Mouse (Mus musculus) heart, postnatal 0 days (tissue): ENCODE measurements around the gene Fut1. TPM values are rescaled to one million over a fixed set of nuclear protein-coding genes. Genes with fewer than 3 reads are reported as not detected.

Experiments
- ATAC-seq: fragments of 200-750 bp; cut with Nextera tagmentation; 2 replicates; pipeline ENCODE4 v1.8.0; 2017; ENCODE audit warnings: low read depth, moderate number of reproducible peaks, moderate library complexity; ENCODE audit not compliant: insufficient read depth
- DNase-seq: peaks from one replicate; pipeline ENCODE4 v3.0.0-alpha.2; 2016; ENCODE audit warnings: low spot score
- H3K27ac ChIP-seq: fragments of 300-500 bp; sonication (generic); 2 replicates; pipeline ENCODE4 v1.5.1; 2014; ENCODE audit warnings: low read depth, mild to moderate bottlenecking
- H3K27me3 ChIP-seq: fragments of 300-500 bp; sonication (generic); 2 replicates; pipeline ENCODE4 v1.6.1; 2014; ENCODE audit warnings: low read length, mixed read lengths; ENCODE audit not compliant: control insufficient read depth, insufficient read depth
- H3K36me3 ChIP-seq: fragments of 300-500 bp; sonication (generic); replicated peaks from 2 replicates; pipeline ENCODE4 v1.6.1; 2014; ENCODE audit warnings: low read length, mixed read lengths; ENCODE audit not compliant: control insufficient read depth, insufficient read depth
- H3K4me1 ChIP-seq: fragments of 300-500 bp; sonication (generic); 2 replicates; pipeline ENCODE4 v1.6.1; 2014; ENCODE audit warnings: antibody characterized with exemption; ENCODE audit not compliant: control insufficient read depth, insufficient read depth
- H3K4me2 ChIP-seq: fragments of 300-500 bp; sonication (generic); 2 replicates; pipeline ENCODE4 v1.6.1; 2014; ENCODE audit warnings: low read depth, mild to moderate bottlenecking, low read length, moderate library complexity
- H3K4me3 ChIP-seq: fragments of 300-500 bp; sonication (generic); 2 replicates; pipeline ENCODE4 v1.5.1; 2014; ENCODE audit warnings: low read depth, low read length
- H3K9ac ChIP-seq: fragments of 300-500 bp; sonication (generic); replicated peaks from 2 replicates; pipeline ENCODE4 v1.6.1; 2014; ENCODE audit warnings: low read depth, low read length, mixed read lengths
- H3K9me3 ChIP-seq: fragments of 300-500 bp; sonication (generic); replicated peaks from 2 replicates; pipeline ENCODE4 v1.6.1; 2016; ENCODE audit warnings: low read length; ENCODE audit not compliant: control insufficient read depth
- CTCF ChIP-seq: IDR thresholded peaks from 2 replicates; pipeline ENCODE4 v1.5.1; 2016; ENCODE audit warnings: antibody characterized with exemption, control low read depth, low read depth
- EP300 ChIP-seq: IDR thresholded peaks from 2 replicates; pipeline ENCODE4 v1.6.1; 2016; ENCODE audit warnings: antibody characterized with exemption, low read depth
- WGBS: fragments of 180-500 bp; shearing (Covaris S2); extraction: QIAGEN DNeasy Blood & Tissue Kit; methylation state at CpG from one replicate; pipeline ENCODE4 v1.1.7; 2014; 5-methylcytosine and 5-hydroxymethylcytosine counted together
- polyA plus RNA-seq: library from polyadenylated mRNA; unstranded; fragments of >200 nt; fragmentation: Nextera tagmentation; extraction: Ambion mirVana; gene quantifications from 2 replicates; pipeline ENCODE4 v1.2.1, GENCODE M21; 2015
- total RNA-seq: library from RNA; depleted of rRNA; stranded (reverse); fragments of >200 nt; gene quantifications from 2 replicates; pipeline ENCODE4 v1.2.3, GENCODE M21; 2014; ENCODE audit warnings: low replicate concordance

Gene Fut1
- total and polyA plus RNA-seq, 2 experiments from 2014 or later: not detected

DNA sequence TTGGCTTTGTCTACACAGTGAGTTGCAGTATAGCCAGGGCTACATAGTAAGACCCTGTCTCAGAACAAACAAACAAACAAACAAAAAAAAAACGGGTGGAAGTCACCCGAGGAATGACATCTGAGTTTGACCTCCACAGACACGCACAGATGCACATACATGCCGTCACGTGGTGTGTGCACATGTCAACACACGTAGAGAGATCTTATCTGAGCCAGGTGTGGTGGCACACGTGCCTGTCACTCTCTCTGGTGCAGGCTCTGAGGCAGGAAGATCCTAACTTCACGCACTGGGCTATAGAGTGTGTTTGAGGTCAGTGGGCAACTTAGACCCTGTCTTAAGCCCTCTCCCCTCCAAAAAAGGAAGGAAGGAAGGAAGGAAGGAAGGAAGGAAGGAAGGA lies 43.1 kb upstream of the Fut1 start:
- H3K27ac ChIP-seq: peak overlapping the region; percentile 56
- 65% methylated on average over 8 of the region's 8 CpGs for WGBS

DNA sequence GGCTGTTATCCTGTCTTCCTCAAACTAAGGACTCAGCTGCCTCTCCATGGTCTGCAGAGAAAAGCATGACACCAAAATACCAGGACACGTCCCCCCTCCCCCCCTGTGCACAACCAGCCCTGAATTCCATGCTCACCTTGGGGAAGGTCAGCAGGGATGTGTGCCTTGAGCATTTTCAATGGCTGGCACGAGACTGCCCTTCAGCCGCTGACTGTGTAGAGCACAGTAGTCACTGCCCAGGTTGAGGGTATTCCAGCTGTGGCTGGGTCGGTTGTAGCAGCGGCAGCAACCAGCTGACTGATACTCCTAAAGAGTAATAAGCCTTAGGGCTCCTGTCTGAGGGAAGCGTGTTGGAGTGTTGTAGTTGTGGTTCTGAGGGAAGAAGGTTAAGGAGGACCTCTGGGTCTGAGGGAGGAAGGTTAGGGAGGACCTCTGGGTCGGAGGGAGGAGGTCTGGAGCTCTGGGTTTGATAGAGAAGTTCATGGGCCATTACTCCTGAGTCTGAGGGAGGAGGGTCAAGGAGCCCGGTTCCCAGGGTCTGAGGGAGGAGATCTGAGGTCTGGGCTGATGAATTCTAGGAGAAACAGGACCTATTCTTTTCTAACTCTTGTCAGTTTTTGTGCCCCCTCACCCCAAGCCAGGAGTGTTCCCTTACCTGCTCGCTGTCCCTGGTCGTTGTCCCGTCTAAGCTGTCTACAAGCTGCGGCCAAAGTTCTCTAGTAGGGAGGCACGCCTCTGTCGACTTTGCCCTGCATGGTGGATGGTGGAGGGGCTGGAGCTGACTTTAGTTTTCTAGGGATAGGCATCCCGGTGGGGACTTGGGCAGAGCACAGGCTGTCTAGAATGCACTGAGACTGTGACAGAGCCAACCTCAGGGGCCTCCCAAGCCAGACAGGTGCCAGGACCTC lies 42.4 kb upstream of the Fut1 start:
- H3K36me3 ChIP-seq: peaks cover 21% of the 10 kb centered on the region
- no peaks in the 10 kb centered on the region for H3K27me3 ChIP-seq
- TF ChIP-seq EP300: no peak
- no peak for TF ChIP-seq CTCF
- peak; percentile 49; the same call in 1 of the 2 replicates for ATAC-seq
- no peaks in the 10 kb centered on the region for H3K9me3 ChIP-seq
- H3K9ac ChIP-seq: no peak overlapping the region
- DNase-seq: no peak
- H3K4me1 ChIP-seq: peaks cover 20% of the 10 kb centered on the region
- WGBS: 70% methylated on average over 15 of the region's 15 CpGs
- H3K4me3 ChIP-seq: no peak overlapping the region
- H3K27ac ChIP-seq: peak overlapping the region; percentile 56
- H3K4me2 ChIP-seq: peak overlapping the region; percentile 3; the same call in 1 of the 2 replicates

More for the DNA sequence above, 43.1 kb upstream of the Fut1 start:
- ATAC-seq (no peak), DNase-seq (no peak)
- Histone ChIP-seq H3K4me1 (peaks cover 20% of the 10 kb centered on the region), H3K36me3 (peaks cover 19% of the 10 kb centered on the region), H3K27me3 (no peaks in the 10 kb centered on the region), H3K9ac (no peak overlapping the region), H3K4me3 (no peak overlapping the region), H3K9me3 (no peaks in the 10 kb centered on the region), H3K4me2 (no peak overlapping the region; the same call in 1 of the 2 replicates)
- no peak for TF ChIP-seq CTCF
- no peak for TF ChIP-seq EP300

GRCm38 (mm10) chr7:45585923-45586322 lies 31.2 kb upstream of the Fut1 start:
- TF ChIP-seq CTCF (no peak), EP300 (no peak)
- no peak for ATAC-seq
- no peak for DNase-seq
- Histone ChIP-seq H3K4me3 (no peak overlapping the region), H3K27ac (no peak overlapping the region), H3K9ac (no peak overlapping the region), H3K9me3 (no peaks in the 10 kb centered on the region), H3K36me3 (peaks cover 35% of the 10 kb centered on the region), H3K4me2 (no peak overlapping the region), H3K27me3 (no peaks in the 10 kb centered on the region), H3K4me1 (no peaks in the 10 kb centered on the region)
- WGBS: 92% methylated on average over 6 of the region's 6 CpGs

- ATAC-seq: no peak
- no peak overlapping the region for H3K4me3 ChIP-seq
- no peak for DNase-seq
- no peaks in the 10 kb centered on the region for H3K4me1 ChIP-seq
- H3K36me3 ChIP-seq: peaks cover 26% of the 10 kb centered on the region
- no peaks in the 10 kb centered on the region for H3K27me3 ChIP-seq
- no peaks in the 10 kb centered on the region for H3K9me3 ChIP-seq
- H3K4me2 ChIP-seq: no peak overlapping the region
- H3K9ac ChIP-seq: no peak overlapping the region
- WGBS: 91% methylated on average over 23 of the region's 23 CpGs
- TF ChIP-seq EP300 (no peak), CTCF (no peak)
- no peak overlapping the region for H3K27ac ChIP-seq
These were observed 29.2 kb upstream of the Fut1 start for GRCm38 (mm10) chr7:45587631-45588592.

- Histone ChIP-seq H3K4me3 (peak overlapping the region; percentile 32), H3K9ac (no peak overlapping the region), H3K27me3 (no peaks in the 10 kb centered on the region), H3K9me3 (no peaks in the 10 kb centered on the region), H3K4me2 (peak overlapping the region; percentile 57), H3K4me1 (no peaks in the 10 kb centered on the region), H3K27ac (no peak overlapping the region), H3K36me3 (peaks cover 22% of the 10 kb centered on the region)
- DNase-seq (peak; percentile 97), ATAC-seq (peak; percentile 97)
- 5% methylated on average over 19 of the region's 19 CpGs for WGBS
- peak; percentile 93 for TF ChIP-seq CTCF
- no peak for TF ChIP-seq EP300
These were observed 27.9 kb upstream of the Fut1 start for GRCm38 (mm10) chr7:45589173-45589572.
